Mouse (Mus musculus) heart, embryonic 14.5 days (tissue): Measurements from ENCODE around the gene Snph. TPM values are rescaled to one million over a fixed set of nuclear protein-coding genes. Genes with fewer than 3 reads are reported as not detected.
"Not testable (repeated sequence)": the region's sequence is repeated elsewhere in the genome, so short reads cannot be mapped to it uniquely, and the experiment has no call there.

ENCODE experiments used
- ATAC-seq: fragments of 200-750 bp; cut with Nextera tagmentation; 2 replicates; pipeline ENCODE4 v1.8.0; 2017; ENCODE audit warnings: low read depth, moderate TSS enrichment; ENCODE audit not compliant: insufficient number of reproducible peaks, insufficient read depth, low FRiP score
- H3K27ac ChIP-seq, 2 experiments: fragments of 200-500 bp in 1 of 2; fragments of 300-500 bp in 1 of 2; sonication (generic) in 1 of 2; replicated peaks in 1 of 2; 2 replicates each; pipeline ENCODE4 v1.5.1; 2012 to 2014; ENCODE audit warnings: low read depth in 2 of 2, low read length in 2 of 2, control low read depth in 1 of 2, mild to moderate bottlenecking in 1 of 2, mixed read lengths in 1 of 2; ENCODE audit not compliant: control insufficient read depth in 1 of 2, insufficient read depth in 1 of 2
- H3K27me3 ChIP-seq: fragments of 300-500 bp; sonication (generic); 2 replicates; pipeline ENCODE4 v1.6.1; 2014; ENCODE audit warnings: mild to moderate bottlenecking, low read length, control low read depth; ENCODE audit not compliant: control insufficient read depth, insufficient read depth
- H3K36me3 ChIP-seq: fragments of 300-500 bp; sonication (generic); 2 replicates; pipeline ENCODE4 v1.6.1; 2014; ENCODE audit warnings: mild to moderate bottlenecking, control low read depth, low read length, mixed read lengths; ENCODE audit not compliant: control insufficient read depth, insufficient read depth
- H3K4me1 ChIP-seq, 2 experiments: fragments of 200-500 bp in 1 of 2; fragments of 300-500 bp in 1 of 2; sonication (generic) in 1 of 2; 2 replicates each; pipeline ENCODE4 v1.6.1; 2012 to 2014; ENCODE audit warnings: low read length in 2 of 2, control low read depth in 1 of 2, mixed read lengths in 1 of 2; ENCODE audit not compliant: control insufficient read depth in 2 of 2, insufficient read depth in 2 of 2
- H3K4me2 ChIP-seq: fragments of 300-500 bp; sonication (generic); 2 replicates; pipeline ENCODE4 v1.6.1; 2014; ENCODE audit warnings: mild to moderate bottlenecking, low read length
- H3K4me3 ChIP-seq, 2 experiments: fragments of 200-500 bp in 1 of 2; fragments of 300-500 bp in 1 of 2; sonication (generic) in 1 of 2; 2 replicates each; pipeline ENCODE4 v1.5.1; 2012 to 2014; ENCODE audit warnings: low read length in 2 of 2, mild to moderate bottlenecking in 2 of 2, control low read depth in 1 of 2, low read depth in 1 of 2, moderate library complexity in 1 of 2; ENCODE audit not compliant: control insufficient read depth in 1 of 2, insufficient read depth in 1 of 2
- H3K9ac ChIP-seq: fragments of 300-500 bp; sonication (generic); 2 replicates; pipeline ENCODE4 v1.6.1; 2014; ENCODE audit warnings: mild to moderate bottlenecking, low read length
- H3K9me3 ChIP-seq: fragments of 300-500 bp; sonication (generic); 2 replicates; pipeline ENCODE4 v1.6.1; 2016; ENCODE audit warnings: low read length, control low read depth; ENCODE audit not compliant: control insufficient read depth
- WGBS: fragments of 180-500 bp; shearing (Covaris S2); extraction: QIAGEN DNeasy Blood & Tissue Kit; methylation state at CpG from one replicate; pipeline ENCODE4 v1.1.7; 2014; 5-methylcytosine and 5-hydroxymethylcytosine counted together
- polyA plus RNA-seq: library from polyadenylated mRNA; unstranded; fragments of >200 nt; fragmentation: Nextera tagmentation; extraction: Ambion mirVana; gene quantifications from 2 replicates; pipeline ENCODE4 v1.2.1, GENCODE M21; 2014

The Snph gene
- polyA plus RNA-seq, 1 experiment from 2014 or later, result 0.31 TPM

DNA sequence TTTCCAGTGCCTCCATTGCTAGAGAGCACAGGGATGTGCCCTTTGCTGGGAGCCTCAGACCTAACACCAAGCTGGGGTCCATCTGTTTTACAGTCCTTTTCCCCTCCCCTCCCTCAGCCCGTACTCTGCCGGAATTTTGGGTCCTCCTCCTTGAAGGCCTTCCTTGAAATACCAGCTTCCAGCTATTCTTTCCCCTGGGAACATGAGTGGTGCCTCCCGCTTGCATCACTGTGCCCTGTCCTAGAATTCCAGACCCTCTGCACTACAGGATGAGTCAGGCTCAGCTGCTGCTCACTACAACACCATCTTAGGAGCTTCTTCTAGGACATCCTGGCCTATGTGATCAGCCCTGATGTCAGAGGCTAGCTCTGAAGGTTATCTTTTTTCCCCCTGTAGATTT lies 8.6 kb downstream of the Snph start:
- no peak overlapping the region for H3K9ac ChIP-seq
- H3K4me1 ChIP-seq, result no peaks in the 10 kb centered on the region
- no peak for ATAC-seq
- no peaks in the 10 kb centered on the region for H3K36me3 ChIP-seq
- H3K27ac ChIP-seq, result no peak overlapping the region
- H3K9me3 ChIP-seq, result no peaks in the 10 kb centered on the region
- H3K4me3 ChIP-seq, result no peak overlapping the region
- H3K27me3 ChIP-seq, result peaks cover 4% of the 10 kb centered on the region
- 50% methylated on average over 3 of the region's 3 CpGs for WGBS
- no peak overlapping the region for H3K4me2 ChIP-seq

DNA sequence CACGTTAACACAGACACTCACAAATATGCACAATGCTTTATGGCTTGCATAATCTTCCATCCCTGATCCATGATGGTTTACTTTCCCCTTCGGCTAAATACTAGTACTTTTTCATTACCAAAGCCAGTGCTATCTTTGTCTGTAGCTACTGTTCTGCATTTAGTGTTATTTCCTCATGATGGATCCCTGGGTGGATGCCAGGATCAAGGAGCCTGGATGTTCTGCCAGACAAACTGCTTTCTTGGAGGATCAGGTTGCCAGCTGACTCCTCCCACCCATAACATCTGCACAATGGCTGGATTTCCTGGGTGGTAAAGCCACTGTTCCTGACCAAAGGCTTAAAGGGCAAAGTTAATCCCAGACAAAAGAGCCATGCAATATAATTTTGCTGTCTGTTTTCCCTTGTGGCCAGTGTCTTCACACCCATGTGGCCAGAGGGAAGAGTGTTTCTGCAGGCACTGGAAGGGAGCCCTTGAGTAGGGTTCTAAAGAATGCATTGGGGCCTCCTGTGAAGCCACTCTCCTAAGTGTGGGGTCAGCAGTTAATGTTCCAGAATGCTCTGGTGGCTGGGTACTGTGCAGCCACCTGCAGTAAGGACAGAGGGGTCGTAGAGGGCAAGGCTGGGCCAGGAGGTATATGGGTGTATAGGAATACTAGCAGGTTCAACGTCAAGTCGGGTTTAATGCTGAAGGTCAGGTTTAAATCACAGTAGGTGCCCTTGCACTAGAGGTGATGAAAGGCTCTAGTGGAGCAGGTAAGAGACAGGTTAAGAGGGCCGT lies 15.7 kb downstream of the Snph start:
- no peak overlapping the region for H3K4me2 ChIP-seq
- H3K9me3 ChIP-seq, result no peaks in the 10 kb centered on the region
- H3K27me3 ChIP-seq, result no peaks in the 10 kb centered on the region; the same call in 1 of the 2 replicates
- no peak overlapping the region for H3K9ac ChIP-seq
- no peaks in the 10 kb centered on the region for H3K36me3 ChIP-seq
- H3K27ac ChIP-seq, result no peak overlapping the region
- WGBS, result 60% methylated on average over 6 of the region's 6 CpGs
- H3K4me1 ChIP-seq, result no peaks in the 10 kb centered on the region
- no peak overlapping the region for H3K4me3 ChIP-seq
- ATAC-seq, result no peak

DNA sequence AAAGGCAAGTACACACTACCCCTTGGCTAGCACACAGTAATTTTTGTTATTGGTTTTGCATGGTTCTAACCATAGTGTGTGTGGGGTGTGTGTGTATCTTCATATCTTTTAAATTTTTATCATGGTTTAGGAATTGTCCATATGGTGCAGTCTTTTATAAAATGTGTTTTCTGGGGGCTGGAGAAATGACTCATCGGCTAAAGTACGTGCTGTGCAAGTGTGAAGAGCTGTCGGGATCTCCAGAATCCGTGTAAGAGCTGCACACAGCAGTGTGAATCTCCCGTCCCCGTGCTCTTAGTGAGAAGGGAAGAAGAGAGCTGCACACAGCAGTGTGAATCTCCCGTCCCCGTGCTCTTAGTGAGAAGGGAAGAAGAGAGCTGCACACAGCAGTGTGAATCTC lies 16.6 kb downstream of the Snph start:
- H3K4me2 ChIP-seq, H3K9ac ChIP-seq, H3K27me3 ChIP-seq, ATAC-seq, H3K4me1 ChIP-seq, H3K27ac ChIP-seq, H3K4me3 ChIP-seq, H3K9me3 ChIP-seq, H3K36me3 ChIP-seq: not testable (repeated sequence)
- WGBS, result 75% methylated on average over 6 of the region's 8 CpGs

DNA sequence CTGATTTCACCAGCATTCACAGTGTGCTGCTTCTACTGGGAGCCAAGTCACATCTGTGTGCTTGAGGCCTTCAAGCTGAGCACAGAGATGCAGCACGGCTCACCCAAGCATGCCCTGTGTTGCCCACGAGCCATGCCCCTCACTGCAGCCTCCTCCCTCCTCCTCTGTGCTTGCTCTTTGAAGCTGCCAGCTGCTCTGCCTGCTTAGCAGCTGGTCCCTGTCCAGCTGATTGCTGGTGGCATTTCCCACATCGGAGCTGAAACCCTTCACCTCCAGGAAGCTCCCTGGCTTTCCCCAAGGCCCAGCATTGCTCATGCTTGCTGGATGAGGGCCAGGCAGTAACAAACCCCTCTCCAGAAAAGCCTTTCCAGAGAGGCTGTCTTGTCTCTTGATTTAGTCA lies 22.4 kb downstream of the Snph start:
- H3K27me3 ChIP-seq, result peaks cover 3% of the 10 kb centered on the region; the same call in 1 of the 2 replicates
- H3K9ac ChIP-seq, result no peak overlapping the region
- ATAC-seq, result no peak
- H3K4me1 ChIP-seq, result peaks cover 0 to 6% of the 10 kb centered on the region in 2 experiments; a peak in 3 of 4 replicates
- no peak overlapping the region for H3K4me2 ChIP-seq
- no peaks in the 10 kb centered on the region for H3K9me3 ChIP-seq
- H3K27ac ChIP-seq, result no peak overlapping the region
- WGBS, result 39% methylated on average over 3 of the region's 3 CpGs
- no peaks in the 10 kb centered on the region for H3K36me3 ChIP-seq
- H3K4me3 ChIP-seq, result no peak overlapping the region

DNA sequence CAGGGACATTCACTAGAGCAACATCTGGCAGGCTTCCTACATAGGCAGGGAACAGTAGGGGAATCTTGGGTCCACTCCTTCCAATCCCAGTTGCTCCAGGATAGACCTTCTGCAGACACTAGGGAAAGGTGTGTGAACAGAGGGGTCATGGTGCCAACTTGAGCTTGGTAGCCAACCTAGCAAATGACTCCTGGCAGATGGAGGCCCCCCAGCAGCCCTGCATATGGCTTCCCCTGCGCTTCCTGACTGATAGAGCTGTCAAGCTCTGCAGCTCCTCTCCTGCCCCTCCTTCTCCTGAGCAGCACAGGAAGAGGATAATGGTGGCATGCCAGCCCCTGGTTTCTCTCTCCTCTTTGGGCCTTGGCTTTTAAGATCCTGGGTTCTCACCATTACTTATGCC lies 24.0 kb downstream of the Snph start:
- H3K4me2 ChIP-seq, result no peak overlapping the region
- no peak for ATAC-seq
- no peak overlapping the region for H3K4me3 ChIP-seq
- no peak overlapping the region for H3K27ac ChIP-seq
- peaks cover 0 to 6% of the 10 kb centered on the region in 2 experiments; a peak in 3 of 4 replicates for H3K4me1 ChIP-seq
- no peaks in the 10 kb centered on the region for H3K9me3 ChIP-seq
- 58% methylated on average over 1 of the region's 1 CpGs for WGBS
- peaks cover 3% of the 10 kb centered on the region; the same call in 1 of the 2 replicates for H3K27me3 ChIP-seq
- no peaks in the 10 kb centered on the region for H3K36me3 ChIP-seq
- no peak overlapping the region for H3K9ac ChIP-seq

DNA sequence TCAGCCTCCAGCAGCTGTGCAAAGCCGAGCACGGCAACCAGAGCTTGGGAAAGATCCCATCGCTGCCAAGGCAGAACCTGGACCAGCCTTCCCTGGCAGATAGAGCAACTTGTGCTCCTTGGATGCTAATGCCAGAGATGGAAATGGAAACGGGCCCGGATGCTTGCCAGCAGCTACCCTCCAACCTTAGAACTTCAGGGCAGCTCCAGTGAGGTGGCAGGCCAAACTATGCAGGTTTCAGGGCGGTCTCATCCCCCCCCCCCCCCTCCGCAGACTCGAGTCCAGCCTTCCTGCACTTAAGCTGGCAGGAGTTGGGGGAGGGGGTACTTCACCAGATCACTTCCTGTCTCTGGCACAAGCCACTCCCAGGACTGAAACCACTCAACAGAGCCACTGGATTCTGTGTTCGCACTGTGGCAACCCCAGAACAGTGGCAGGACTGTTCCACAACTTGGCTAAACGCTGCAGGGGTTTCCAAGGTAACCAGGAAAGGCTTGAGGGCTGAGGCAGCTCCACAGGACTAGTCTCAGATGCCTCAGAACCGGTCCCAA lies 26.9 kb downstream of the Snph start:
- Histone ChIP-seq H3K36me3 (no peaks in the 10 kb centered on the region), H3K27ac (no peak overlapping the region), H3K27me3 (peaks cover 7% of the 10 kb centered on the region; the same call in 1 of the 2 replicates), H3K9me3 (no peaks in the 10 kb centered on the region), H3K4me2 (no peak overlapping the region), H3K4me3 (no peak overlapping the region), H3K4me1 (peaks cover 0 to 6% of the 10 kb centered on the region in 2 experiments; a peak in 3 of 4 replicates), H3K9ac (no peak overlapping the region)
- WGBS, result 34% methylated on average over 10 of the region's 11 CpGs
- ATAC-seq, result peak; percentile 4; the same call in 1 of the 2 replicates

DNA sequence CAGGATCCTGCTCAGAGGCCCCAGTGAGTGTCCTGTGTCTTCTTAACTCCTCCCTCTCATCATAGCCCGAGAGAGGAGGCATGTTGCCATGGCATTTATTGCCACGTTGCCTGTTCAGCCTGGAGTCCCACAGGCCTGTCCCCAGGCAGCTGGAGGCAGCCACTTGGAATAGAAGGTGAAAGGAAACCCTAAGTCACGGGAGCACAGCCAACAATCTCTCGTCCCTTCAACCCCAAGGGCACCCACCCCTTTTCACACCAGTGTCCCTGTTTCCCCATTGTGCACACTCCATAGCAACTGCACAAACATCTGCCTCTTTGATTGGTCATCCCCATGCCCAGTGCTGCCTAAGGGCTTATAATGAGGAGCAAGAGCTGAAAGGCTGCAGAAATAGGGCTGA lies 28.8 kb downstream of the Snph start:
- H3K27ac ChIP-seq, result no peak overlapping the region
- no peak overlapping the region for H3K4me3 ChIP-seq
- H3K9ac ChIP-seq, result no peak overlapping the region
- H3K9me3 ChIP-seq, result no peaks in the 10 kb centered on the region
- ATAC-seq, result no peak
- 50% methylated on average over 4 of the region's 4 CpGs for WGBS
- peaks cover 7% of the 10 kb centered on the region for H3K27me3 ChIP-seq
- no peak overlapping the region for H3K4me2 ChIP-seq
- H3K4me1 ChIP-seq, result peaks cover 0 to 6% of the 10 kb centered on the region in 2 experiments; a peak in 3 of 4 replicates
- H3K36me3 ChIP-seq, result no peaks in the 10 kb centered on the region
